Mouse (Mus musculus) hindbrain, postnatal 0 days (tissue): ENCODE results near the gene Thsd7a. TPM values are rescaled to one million over a fixed set of nuclear protein-coding genes. Genes with fewer than 3 reads are reported as not detected.

Source experiments
- ATAC-seq: fragments of 200-750 bp; cut with Nextera tagmentation; 2 replicates; pipeline ENCODE4 v1.8.0; 2017; ENCODE audit warnings: mild to moderate bottlenecking, moderate TSS enrichment, moderate library complexity
- DNase-seq: peaks from one replicate; pipeline ENCODE4 v3.0.0-alpha.2; 2015; ENCODE audit warnings: low spot score
- H3K27ac ChIP-seq: fragments of 300-500 bp; sonication (generic); 2 replicates; pipeline ENCODE4 v1.5.1; 2014; ENCODE audit warnings: mild to moderate bottlenecking
- H3K27me3 ChIP-seq: fragments of 300-500 bp; sonication (generic); 2 replicates; pipeline ENCODE4 v1.6.1; 2014; ENCODE audit warnings: low read length, mixed read lengths; ENCODE audit not compliant: insufficient read depth
- H3K36me3 ChIP-seq: fragments of 300-500 bp; sonication (generic); 2 replicates; pipeline ENCODE4 v1.6.1; 2014; ENCODE audit warnings: low read length, mixed read lengths; ENCODE audit not compliant: insufficient read depth
- H3K4me1 ChIP-seq: fragments of 300-500 bp; sonication (generic); 2 replicates; pipeline ENCODE4 v1.6.1; 2014; ENCODE audit warnings: antibody characterized with exemption, low read length, mixed read lengths; ENCODE audit not compliant: insufficient read depth
- H3K4me2 ChIP-seq: fragments of 300-500 bp; sonication (generic); 2 replicates; pipeline ENCODE4 v1.6.1; 2014; ENCODE audit warnings: low read depth, mild to moderate bottlenecking, low read length, moderate library complexity, mixed read lengths
- H3K4me3 ChIP-seq: fragments of 300-500 bp; sonication (generic); 2 replicates; pipeline ENCODE4 v1.5.1; 2014; ENCODE audit warnings: low read length
- H3K9ac ChIP-seq: fragments of 300-500 bp; sonication (generic); replicated peaks from 2 replicates; pipeline ENCODE4 v1.6.1; 2014; ENCODE audit warnings: mild to moderate bottlenecking, low read length, moderate library complexity, mixed read lengths
- H3K9me3 ChIP-seq: fragments of 300-500 bp; sonication (generic); 2 replicates; pipeline ENCODE4 v1.6.1; 2016; ENCODE audit warnings: low read length, mixed read lengths
- CTCF ChIP-seq: IDR thresholded peaks from 2 replicates; pipeline ENCODE4 v1.5.1; 2016; ENCODE audit warnings: antibody characterized with exemption, control low read depth, low read depth
- WGBS: fragments of 180-500 bp; shearing (Covaris S2); extraction: QIAGEN DNeasy Blood & Tissue Kit; methylation state at CpG from one replicate; pipeline ENCODE4 v1.1.7; 2014; 5-methylcytosine and 5-hydroxymethylcytosine counted together
- polyA plus RNA-seq: library from polyadenylated mRNA; unstranded; fragments of >200 nt; fragmentation: Nextera tagmentation; extraction: Ambion mirVana; gene quantifications from 2 replicates; pipeline ENCODE4 v1.2.1, GENCODE M21; 2015
- total RNA-seq: library from RNA; depleted of rRNA; stranded (reverse); fragments of >200 nt; gene quantifications from 2 replicates; pipeline ENCODE4 v1.2.3, GENCODE M21; 2014

The Thsd7a gene
- total and polyA plus RNA-seq, 2 experiments from 2014 or later = 16.5 to 20.8 TPM

GRCm38 (mm10) chr6:12457451-12457850, 291.8 kb downstream of the Thsd7a start:
- DNase-seq (no peak), ATAC-seq (no peak)
- Histone ChIP-seq H3K27me3 (no peaks in the 10 kb centered on the region), H3K9ac (no peak overlapping the region), H3K4me3 (no peak overlapping the region), H3K9me3 (no peaks in the 10 kb centered on the region), H3K36me3 (no peaks in the 10 kb centered on the region), H3K4me2 (no peak overlapping the region), H3K27ac (no peak overlapping the region), H3K4me1 (no peaks in the 10 kb centered on the region)
- TF ChIP-seq CTCF = no peak
- WGBS = 81% methylated on average over 1 of the region's 1 CpGs

DNA sequence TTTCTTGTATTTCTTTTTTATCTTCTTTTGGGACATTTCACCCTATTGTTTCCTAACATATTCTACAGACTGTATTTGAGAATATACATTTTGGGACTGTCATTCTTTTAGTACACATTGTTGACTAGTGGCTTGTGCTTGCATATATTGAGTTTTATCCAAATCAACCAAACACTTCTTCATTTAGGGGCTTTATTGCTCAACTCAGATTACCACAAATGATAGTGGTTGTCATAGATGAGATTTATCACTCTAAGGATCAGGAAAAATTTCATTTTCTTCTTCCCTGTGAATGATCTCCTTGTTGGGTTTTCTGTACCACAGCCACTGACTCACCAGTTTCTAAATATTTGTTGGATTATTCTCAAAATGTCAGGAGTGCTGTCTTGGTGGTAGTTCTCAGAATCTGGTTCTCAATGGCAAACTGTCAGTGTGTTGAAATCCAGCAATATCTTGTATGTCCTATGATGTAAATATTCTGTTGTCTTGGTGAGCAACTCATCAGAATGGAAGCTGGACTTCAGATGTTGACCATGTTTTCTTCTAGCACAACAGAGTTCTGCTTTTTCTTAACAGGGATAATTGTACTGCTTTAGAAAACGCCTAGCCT, 294.2 kb downstream of the Thsd7a start:
- Histone ChIP-seq H3K27me3 (no peaks in the 10 kb centered on the region), H3K4me2 (no peak overlapping the region), H3K9ac (no peak overlapping the region), H3K9me3 (no peaks in the 10 kb centered on the region), H3K36me3 (no peaks in the 10 kb centered on the region), H3K4me3 (no peak overlapping the region), H3K27ac (no peak overlapping the region), H3K4me1 (no peaks in the 10 kb centered on the region)
- ATAC-seq (no peak), DNase-seq (no peak)
- no peak for TF ChIP-seq CTCF
- WGBS = 89% methylated on average over 1 of the region's 1 CpGs

GRCm38 (mm10) chr6:12454132-12454531, 295.1 kb downstream of the Thsd7a start:
- H3K4me1 ChIP-seq = no peaks in the 10 kb centered on the region
- DNase-seq (no peak), ATAC-seq (no peak)
- H3K9ac ChIP-seq = no peak overlapping the region
- no peaks in the 10 kb centered on the region for H3K27me3 ChIP-seq
- no peaks in the 10 kb centered on the region for H3K9me3 ChIP-seq
- no peaks in the 10 kb centered on the region for H3K36me3 ChIP-seq
- H3K4me2 ChIP-seq = no peak overlapping the region
- WGBS = 79% methylated on average over 3 of the region's 3 CpGs
- H3K27ac ChIP-seq = no peak overlapping the region
- no peak overlapping the region for H3K4me3 ChIP-seq
- TF ChIP-seq CTCF = no peak

- Histone ChIP-seq H3K27ac (no peak overlapping the region), H3K4me3 (no peak overlapping the region), H3K36me3 (no peaks in the 10 kb centered on the region), H3K4me2 (no peak overlapping the region), H3K27me3 (no peaks in the 10 kb centered on the region), H3K9ac (no peak overlapping the region), H3K9me3 (no peaks in the 10 kb centered on the region), H3K4me1 (no peaks in the 10 kb centered on the region)
- TF ChIP-seq CTCF = no peak
- peak; percentile 12 for DNase-seq
- 63% methylated on average over 3 of the region's 3 CpGs for WGBS
- ATAC-seq = no peak
These were observed 300.4 kb downstream of the Thsd7a start for GRCm38 (mm10) chr6:12448851-12449250.

DNA sequence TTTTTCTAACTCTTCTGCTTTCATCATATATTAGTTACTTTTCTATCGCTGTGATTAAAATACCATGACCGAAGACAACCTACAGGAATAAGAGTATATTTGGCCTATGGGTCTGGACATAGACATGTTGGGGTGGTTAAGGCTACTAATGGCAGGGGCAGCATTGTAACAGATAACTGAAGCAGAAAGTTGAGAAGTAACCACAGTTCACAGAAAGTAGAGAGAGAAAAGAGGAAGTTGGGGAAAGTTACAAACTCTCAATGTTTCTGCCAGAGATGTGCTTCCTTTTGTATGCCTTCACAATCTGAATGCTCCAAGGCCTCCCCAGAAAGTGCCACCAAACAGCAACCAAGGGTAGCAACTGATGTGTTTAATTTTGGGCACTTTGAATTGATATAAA, 303.7 kb downstream of the Thsd7a start:
- no peaks in the 10 kb centered on the region for H3K4me1 ChIP-seq
- H3K9me3 ChIP-seq = no peaks in the 10 kb centered on the region
- no peaks in the 10 kb centered on the region for H3K36me3 ChIP-seq
- WGBS = 99% methylated on average over 2 of the region's 2 CpGs
- no peak overlapping the region for H3K9ac ChIP-seq
- no peak for DNase-seq
- H3K27me3 ChIP-seq = no peaks in the 10 kb centered on the region
- H3K4me3 ChIP-seq = no peak overlapping the region
- no peak for TF ChIP-seq CTCF
- ATAC-seq = no peak
- H3K27ac ChIP-seq = no peak overlapping the region
- no peak overlapping the region for H3K4me2 ChIP-seq

DNA sequence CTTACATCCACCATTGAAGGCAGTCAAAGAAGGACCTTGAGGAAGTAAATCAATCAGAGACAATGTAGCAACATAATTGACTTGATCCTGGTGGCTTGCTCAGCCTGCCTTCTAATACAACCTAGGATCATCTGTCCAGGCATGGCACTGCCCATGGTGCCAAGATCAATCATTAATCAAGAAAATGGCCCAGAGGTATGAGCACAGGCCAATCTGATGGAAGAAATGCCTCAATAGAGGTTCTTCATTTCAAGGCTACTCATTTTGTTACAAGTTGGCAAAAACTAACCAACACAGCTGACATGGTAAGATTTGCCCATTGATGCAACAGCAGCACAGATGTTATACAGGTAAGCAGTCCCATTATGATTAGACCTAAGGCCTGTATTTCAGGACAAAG, 309.6 kb downstream of the Thsd7a start:
- no peaks in the 10 kb centered on the region for H3K9me3 ChIP-seq
- ATAC-seq (no peak), DNase-seq (no peak)
- H3K4me2 ChIP-seq = no peak overlapping the region
- H3K4me1 ChIP-seq = no peaks in the 10 kb centered on the region
- H3K27ac ChIP-seq = no peak overlapping the region
- no peak overlapping the region for H3K9ac ChIP-seq
- no peaks in the 10 kb centered on the region for H3K27me3 ChIP-seq
- TF ChIP-seq CTCF = no peak
- H3K36me3 ChIP-seq = no peaks in the 10 kb centered on the region
- H3K4me3 ChIP-seq = no peak overlapping the region

GRCm38 (mm10) chr6:12419070-12419469, 330.1 kb downstream of the Thsd7a start:
- no peak for TF ChIP-seq CTCF
- Histone ChIP-seq H3K4me1 (no peaks in the 10 kb centered on the region), H3K4me2 (no peak overlapping the region), H3K9ac (no peak overlapping the region), H3K36me3 (no peaks in the 10 kb centered on the region), H3K27ac (no peak overlapping the region), H3K9me3 (no peaks in the 10 kb centered on the region), H3K27me3 (no peaks in the 10 kb centered on the region), H3K4me3 (no peak overlapping the region)
- ATAC-seq = no peak
- DNase-seq = no peak
- 81% methylated on average over 10 of the region's 10 CpGs for WGBS
